Mouse (Mus musculus): ENCODE data around the gene Med24.

GRCm38 (mm10) chr11:98693746-98694145 lies 35.5 kb downstream of the Med24 start:
- TF ChIP-seq CTCF (conservative IDR thresholded peaks at IDR 0.05; ENCODE audit: low read length) (no peak), NANOG (IDR thresholded peaks at IDR 0.05; ENCODE audit: borderline replicate concordance, low read length) (no peak)

Measured in E14TG2a.4 (cell line).